Mouse (Mus musculus): ENCODE measurements around the gene Olfr884.

Gene Olfr884

DNA sequence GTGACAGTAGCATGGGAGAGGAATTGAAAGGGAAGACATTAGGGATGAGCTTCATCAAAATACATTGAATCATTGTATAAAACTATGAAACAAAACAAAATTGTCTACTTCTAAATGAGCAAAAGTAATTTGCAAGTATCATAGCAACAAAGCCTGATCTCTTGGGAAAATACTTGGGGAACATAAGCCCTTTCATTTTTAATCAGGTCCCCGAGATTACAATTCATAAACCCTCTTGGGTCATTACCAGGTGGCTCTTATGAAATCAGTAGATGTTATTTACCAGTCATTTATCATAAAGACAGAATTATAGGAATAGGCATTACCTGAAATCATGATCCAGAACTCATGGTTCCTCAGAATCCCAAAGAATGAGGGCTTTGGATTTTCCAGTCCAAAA lies at the start of gene Olfr884:
Olfr884 (plus strand) TSS at position 301 of the 400 bp plus-strand sequence.
- DNase-seq = no peak

DNA sequence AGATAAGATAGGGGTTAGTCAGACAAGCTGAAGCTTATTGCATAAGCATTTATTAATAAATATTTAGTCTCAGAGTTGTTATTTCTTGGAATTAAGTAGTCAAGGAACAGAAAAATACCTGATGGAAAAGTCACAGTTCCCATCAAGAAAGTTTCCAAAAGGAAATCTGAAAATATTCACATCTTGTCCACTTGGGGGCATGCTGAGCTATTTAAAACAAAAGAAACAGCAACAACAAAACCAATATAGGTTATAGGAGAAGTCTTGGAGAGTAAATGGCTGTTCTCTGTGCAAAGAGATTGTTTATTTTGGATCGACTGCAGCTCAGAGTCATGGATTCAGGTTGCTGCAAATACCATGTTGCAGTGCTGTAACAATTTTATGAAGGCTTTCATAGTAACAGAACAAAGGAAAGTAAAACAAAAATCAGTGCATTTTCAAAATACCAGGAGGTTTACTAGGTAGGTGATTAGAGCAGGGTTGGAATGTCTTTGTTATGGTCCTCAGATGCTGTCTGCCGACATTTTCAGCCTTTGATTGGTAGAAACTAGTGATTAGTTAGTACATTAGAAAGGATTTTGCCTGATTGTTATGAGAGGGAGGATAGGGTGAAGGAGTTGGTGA lies 47.7 kb upstream of the Olfr884 start:
- no peak for DNase-seq

DNA sequence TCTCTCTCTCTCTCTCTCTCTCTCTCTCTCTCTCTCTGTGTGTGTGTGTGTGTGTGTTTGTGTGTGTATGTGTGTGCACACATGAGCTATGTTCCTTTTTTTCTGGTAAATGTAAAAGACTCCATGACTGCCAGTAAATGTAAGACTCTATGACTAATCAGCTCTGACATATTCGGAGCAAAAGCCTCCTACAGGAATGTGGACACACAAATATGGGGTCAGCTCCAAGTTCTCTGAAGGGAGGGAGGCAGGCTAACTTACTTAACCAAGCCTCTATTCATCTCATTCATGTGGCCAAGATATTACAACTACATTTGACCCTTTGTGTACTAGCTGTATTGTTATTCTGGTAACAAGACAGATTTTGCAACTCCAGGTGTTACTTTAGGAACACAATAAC lies 46.3 kb upstream of the Olfr884 start:
- DNase-seq = no peak

DNA sequence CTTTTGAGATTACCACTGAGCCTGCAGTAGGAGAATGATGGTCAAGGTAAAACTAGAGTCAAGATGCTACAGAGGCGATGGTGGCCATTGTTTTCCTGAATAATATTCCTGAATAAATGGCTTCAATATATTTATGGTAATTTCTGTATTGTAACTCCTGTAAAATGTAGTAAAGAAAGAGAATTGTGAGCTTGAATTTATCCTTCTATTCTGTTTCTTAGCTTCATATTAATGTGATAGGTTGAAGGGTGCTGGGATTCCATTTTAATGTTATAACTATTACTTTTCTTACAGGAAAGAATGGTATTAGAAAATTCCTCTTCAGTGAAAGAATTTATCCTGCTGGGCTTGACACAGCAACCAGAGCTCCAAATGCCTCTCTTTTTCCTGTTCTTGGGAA lies 20.8 kb upstream of the Olfr884 start, which contains the start of gene Olfr883:
Olfr883 (plus strand) TSS at position 301 of the 400 bp plus-strand sequence.
- DNase-seq = no peak

DNA sequence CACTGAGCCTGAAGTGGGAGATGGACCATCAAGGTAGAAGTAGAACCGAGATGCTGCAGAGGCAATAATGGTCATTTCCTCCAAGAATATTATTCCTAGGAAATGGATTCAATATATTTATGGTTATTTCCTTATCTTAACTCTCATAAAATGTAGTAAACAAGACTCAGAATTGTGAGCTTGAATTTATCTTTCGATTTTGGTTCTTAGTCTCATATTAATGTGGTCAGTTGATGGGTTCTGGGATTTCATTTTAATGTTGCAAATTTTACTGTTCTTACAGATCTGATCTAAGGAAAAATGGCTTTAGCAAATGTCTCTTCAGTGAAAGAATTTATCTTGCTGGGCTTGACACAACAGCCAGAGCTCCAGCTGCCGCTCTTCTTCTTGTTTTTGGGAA lies 14.7 kb downstream of the Olfr884 start, which contains the start of gene Olfr885:
Olfr885 (plus strand) TSS at position 301 of the 400 bp plus-strand sequence.
- DNase-seq = no peak

DNA sequence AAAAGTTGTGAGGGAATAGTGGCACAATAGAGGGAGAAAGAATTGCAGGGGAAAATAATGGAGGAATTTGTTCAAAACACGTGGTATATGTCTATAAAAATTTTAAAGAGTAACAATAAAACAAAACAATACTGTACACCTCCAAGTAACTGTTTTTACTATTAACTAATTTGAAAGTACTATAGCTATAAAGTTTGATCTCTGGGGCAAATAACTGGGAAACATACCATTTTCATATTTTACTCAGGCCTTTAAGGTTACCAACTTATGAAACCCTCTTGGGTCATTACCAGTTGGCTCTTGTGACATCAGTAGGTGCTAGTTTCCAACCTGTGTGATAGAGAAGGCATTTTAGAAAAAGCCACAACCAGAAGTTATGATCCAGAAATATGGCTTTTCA lies 37.4 kb downstream of the Olfr884 start, which contains the start of gene Olfr887:
Olfr887 (plus strand) TSS at position 301 of the 400 bp plus-strand sequence.
- no peak for DNase-seq

All from lung, adult 18-20 months (tissue).